Mouse (Mus musculus) midbrain, postnatal 0 days (tissue): ENCODE measurements at regions not wholly inside any gene's neighbourhood (a gene's known extent, or its start where the extent isn't known, plus 50 kb on each side); places are given as distances from the start of the nearest gene placed in this dataset.
A peak's percentile ranks its signal among the peaks of the same experiment; 100 is the strongest.

Experiments
- ATAC-seq: fragments of 200-750 bp; cut with Nextera tagmentation; 2 replicates; pipeline ENCODE4 v1.8.0; 2017; ENCODE audit warnings: moderate number of reproducible peaks, mild to moderate bottlenecking, moderate TSS enrichment, moderate library complexity; ENCODE audit not compliant: low FRiP score
- DNase-seq: peaks from one replicate; pipeline ENCODE4 v3.0.0-alpha.2; 2015; ENCODE audit warnings: low spot score
- H3K27ac ChIP-seq: fragments of 300-500 bp; sonication (generic); 2 replicates; pipeline ENCODE4 v1.5.1; 2014; ENCODE audit warnings: low read depth, mild to moderate bottlenecking, low read length, mixed read lengths
- H3K27me3 ChIP-seq: fragments of 300-500 bp; sonication (generic); 2 replicates; pipeline ENCODE4 v1.6.1; 2014; ENCODE audit warnings: low read length, control low read depth, mixed read lengths; ENCODE audit not compliant: insufficient read depth
- H3K36me3 ChIP-seq: fragments of 300-500 bp; sonication (generic); 2 replicates; pipeline ENCODE4 v1.6.1; 2014; ENCODE audit warnings: low read length, control low read depth, mixed read lengths; ENCODE audit not compliant: insufficient read depth
- H3K4me1 ChIP-seq: fragments of 300-500 bp; sonication (generic); 2 replicates; pipeline ENCODE4 v1.6.1; 2014; ENCODE audit warnings: mild to moderate bottlenecking, control low read depth, antibody characterized with exemption, low read length, mixed read lengths; ENCODE audit not compliant: insufficient read depth
- H3K4me2 ChIP-seq: fragments of 300-500 bp; sonication (generic); 2 replicates; pipeline ENCODE4 v1.6.1; 2014; ENCODE audit warnings: low read depth, mild to moderate bottlenecking, low read length, mixed read lengths; ENCODE audit not compliant: poor library complexity, severe bottlenecking
- H3K4me3 ChIP-seq: fragments of 300-500 bp; sonication (generic); 2 replicates; pipeline ENCODE4 v1.5.1; 2014; ENCODE audit warnings: low read depth, mild to moderate bottlenecking, low read length, moderate library complexity
- H3K9ac ChIP-seq: fragments of 300-500 bp; sonication (generic); replicated peaks from 2 replicates; pipeline ENCODE4 v1.6.1; 2014; ENCODE audit warnings: mild to moderate bottlenecking, low read length, moderate library complexity, mixed read lengths; ENCODE audit not compliant: poor library complexity, severe bottlenecking
- H3K9me3 ChIP-seq: fragments of 300-500 bp; sonication (generic); 2 replicates; pipeline ENCODE4 v1.6.1; 2016; ENCODE audit warnings: low read length, control low read depth
- CTCF ChIP-seq: IDR thresholded peaks from 2 replicates; pipeline ENCODE4 v1.5.1; 2016; ENCODE audit warnings: antibody characterized with exemption, mild to moderate bottlenecking
- WGBS: fragments of 180-500 bp; shearing (Covaris S2); extraction: QIAGEN DNeasy Blood & Tissue Kit; methylation state at CpG from one replicate; pipeline ENCODE4 v1.1.7; 2014; 5-methylcytosine and 5-hydroxymethylcytosine counted together

- Histone ChIP-seq H3K27ac (no peak overlapping the region), H3K9ac (no peak overlapping the region), H3K4me1 (no peaks in the 10 kb centered on the region), H3K9me3 (no peaks in the 10 kb centered on the region), H3K4me3 (no peak overlapping the region), H3K4me2 (no peak overlapping the region), H3K36me3 (no peaks in the 10 kb centered on the region), H3K27me3 (no peaks in the 10 kb centered on the region)
- ATAC-seq, result no peak
- no peak for DNase-seq
- no peak for TF ChIP-seq CTCF
- 39% methylated on average over 9 of the region's 9 CpGs for WGBS
Observed at GRCm38 (mm10) chr12:5601084-5601654, 225.7 kb upstream of the Klhl29 start.

GRCm38 (mm10) chr12:5599426-5599825 lies 223.9 kb upstream of the Klhl29 start:
- H3K9me3 ChIP-seq, result no peaks in the 10 kb centered on the region
- H3K36me3 ChIP-seq, result no peaks in the 10 kb centered on the region
- no peaks in the 10 kb centered on the region for H3K4me1 ChIP-seq
- H3K4me3 ChIP-seq, result no peak overlapping the region
- ATAC-seq (no peak), DNase-seq (no peak)
- no peak overlapping the region for H3K9ac ChIP-seq
- 90% methylated on average over 1 of the region's 1 CpGs for WGBS
- no peaks in the 10 kb centered on the region for H3K27me3 ChIP-seq
- H3K27ac ChIP-seq, result no peak overlapping the region
- H3K4me2 ChIP-seq, result no peak overlapping the region
- no peak for TF ChIP-seq CTCF

GRCm38 (mm10) chr12:5598961-5599360 lies 223.5 kb upstream of the Klhl29 start:
- H3K9ac ChIP-seq, result no peak overlapping the region
- H3K4me3 ChIP-seq, result no peak overlapping the region
- 97% methylated on average over 4 of the region's 4 CpGs for WGBS
- no peaks in the 10 kb centered on the region for H3K36me3 ChIP-seq
- H3K9me3 ChIP-seq, result no peaks in the 10 kb centered on the region
- H3K27me3 ChIP-seq, result no peaks in the 10 kb centered on the region
- no peaks in the 10 kb centered on the region for H3K4me1 ChIP-seq
- DNase-seq (no peak), ATAC-seq (no peak)
- TF ChIP-seq CTCF, result no peak
- no peak overlapping the region for H3K27ac ChIP-seq
- H3K4me2 ChIP-seq, result no peak overlapping the region

GRCm38 (mm10) chr12:5572831-5573230 lies 197.3 kb upstream of the Klhl29 start:
- DNase-seq (no peak), ATAC-seq (no peak)
- Histone ChIP-seq H3K27ac (no peak overlapping the region), H3K4me2 (no peak overlapping the region), H3K27me3 (no peaks in the 10 kb centered on the region), H3K4me3 (no peak overlapping the region), H3K9me3 (no peaks in the 10 kb centered on the region), H3K4me1 (no peaks in the 10 kb centered on the region), H3K36me3 (no peaks in the 10 kb centered on the region), H3K9ac (no peak overlapping the region)
- TF ChIP-seq CTCF, result no peak
- 67% methylated on average over 6 of the region's 6 CpGs for WGBS

- Histone ChIP-seq H3K27me3 (no peaks in the 10 kb centered on the region), H3K27ac (no peak overlapping the region), H3K9ac (no peak overlapping the region), H3K4me2 (no peak overlapping the region), H3K4me1 (no peaks in the 10 kb centered on the region), H3K9me3 (no peaks in the 10 kb centered on the region), H3K4me3 (no peak overlapping the region), H3K36me3 (no peaks in the 10 kb centered on the region)
- ATAC-seq (no peak), DNase-seq (no peak)
- no peak for TF ChIP-seq CTCF
- 61% methylated on average over 5 of the region's 5 CpGs for WGBS
Observed at GRCm38 (mm10) chr12:5568941-5569340, 193.5 kb upstream of the Klhl29 start.

- 15% methylated on average over 2 of the region's 2 CpGs for WGBS
- no peak overlapping the region for H3K4me3 ChIP-seq
- TF ChIP-seq CTCF, result peak; percentile 31
- H3K9ac ChIP-seq, result no peak overlapping the region
- H3K36me3 ChIP-seq, result no peaks in the 10 kb centered on the region
- DNase-seq (peak; percentile 18), ATAC-seq (no peak)
- H3K27ac ChIP-seq, result no peak overlapping the region
- no peaks in the 10 kb centered on the region for H3K9me3 ChIP-seq
- no peaks in the 10 kb centered on the region for H3K4me1 ChIP-seq
- H3K4me2 ChIP-seq, result no peak overlapping the region
- no peaks in the 10 kb centered on the region for H3K27me3 ChIP-seq
Observed at GRCm38 (mm10) chr12:5566231-5566630, 190.7 kb upstream of the Klhl29 start.
